Mouse (Mus musculus) liver, postnatal 0 days (tissue): ENCODE measurements around the gene Mpg.

ENCODE experiments used
- CTCF ChIP-seq: sonication (generic); IDR thresholded peaks from 2 replicates; pipeline ENCODE4 v1.5.1; 2016; ENCODE audit warnings: antibody characterized with exemption, low read depth
- EP300 ChIP-seq: IDR thresholded peaks from 2 replicates; pipeline ENCODE4 v1.6.1; 2016; ENCODE audit warnings: antibody characterized with exemption, low read depth, mild to moderate bottlenecking

GRCm38 (mm10) chr11:32267964-32268363 lies 41.7 kb downstream of the Mpg start:
- TF ChIP-seq CTCF: no peak
- 0 out of 2 replicates have a peak, but pooled peaks have one; percentile 9 for TF ChIP-seq EP300
